Mouse (Mus musculus) adrenal gland, postnatal 4 days (tissue): Measurements from ENCODE around the gene Gne. TPM values are rescaled to one million over a fixed set of nuclear protein-coding genes. Genes with fewer than 3 reads are reported as not detected.
"Not testable (repeated sequence)": the region's sequence is repeated elsewhere in the genome, so short reads cannot be mapped to it uniquely, and the experiment has no call there.

Experiments
- DNase-seq, 2 experiments: peaks; one replicate each; pipeline ENCODE4 v3.0.0; 2021 to 2022; ENCODE audit warnings: low spot score in 2 of 2, mixed read lengths in 2 of 2
- total RNA-seq, 2 experiments: library from RNA; stranded (reverse); gene quantifications; 2 replicates each; pipeline ENCODE4 v1.2.3; 2021

The Gne gene
- total RNA-seq, 2 experiments from 2014 or later, result 34.8 to 48.5 TPM

DNA sequence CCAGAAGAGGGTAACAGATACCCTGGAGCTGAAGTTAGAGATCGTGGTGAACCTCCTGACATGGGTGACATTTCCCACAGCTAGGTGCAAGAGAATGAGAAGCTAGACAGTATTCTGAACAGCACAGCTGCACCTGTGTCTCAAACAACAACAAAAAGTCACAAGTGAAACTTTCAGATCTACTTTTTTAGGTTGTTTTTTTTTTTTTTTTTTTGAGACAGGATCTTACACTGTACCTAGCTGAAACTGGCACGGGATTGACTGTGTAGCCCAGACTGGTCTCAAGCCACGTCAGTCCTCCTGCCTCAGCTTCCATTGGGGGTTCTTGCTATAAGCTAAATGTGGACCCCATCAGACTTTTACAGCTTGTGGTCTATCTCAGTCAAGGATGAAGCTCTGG lies 10.2 kb downstream of the Gne start:
- DNase-seq, result no peak

GRCm38 (mm10) chr4:44072873-44073441 lies 11.0 kb downstream of the Gne start:
- no peak for DNase-seq

DNA sequence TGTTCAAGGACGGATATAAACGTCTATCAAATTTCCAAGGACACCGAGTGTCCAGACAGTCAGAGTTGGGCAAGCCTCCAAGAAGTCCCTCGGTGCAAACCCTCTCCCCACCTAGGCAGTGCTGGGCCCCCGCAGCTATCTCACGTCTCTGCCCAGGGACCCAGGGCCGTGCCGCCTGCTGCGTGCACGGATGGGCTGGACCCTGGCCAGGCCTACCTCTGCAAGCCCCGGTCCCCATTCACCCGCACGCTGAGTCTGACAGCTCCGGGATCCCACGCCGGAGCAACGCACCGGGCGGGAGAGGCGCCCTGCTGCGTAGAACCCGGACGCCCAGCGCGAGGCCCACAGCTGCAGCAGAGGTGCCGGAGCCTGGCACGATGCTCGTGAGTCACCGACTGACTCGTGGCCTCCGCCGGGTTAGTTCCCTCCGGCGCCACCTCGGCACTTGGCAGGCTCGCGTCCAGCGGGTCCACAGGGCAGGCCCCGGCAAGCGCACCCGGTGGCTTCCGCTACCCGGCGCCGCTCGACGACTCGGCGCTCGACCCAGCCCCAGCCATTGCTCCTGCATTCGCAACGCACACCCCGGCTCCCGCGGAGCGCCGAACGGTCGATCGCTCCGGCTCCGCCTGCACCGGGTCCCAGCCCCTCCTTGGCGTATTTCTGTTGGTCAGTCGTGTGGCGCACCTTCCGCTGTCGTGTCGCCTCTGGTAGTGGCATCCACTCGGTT lies 11.7 kb downstream of the Gne start:
- peak; percentile 80 to 83 for DNase-seq

DNA sequence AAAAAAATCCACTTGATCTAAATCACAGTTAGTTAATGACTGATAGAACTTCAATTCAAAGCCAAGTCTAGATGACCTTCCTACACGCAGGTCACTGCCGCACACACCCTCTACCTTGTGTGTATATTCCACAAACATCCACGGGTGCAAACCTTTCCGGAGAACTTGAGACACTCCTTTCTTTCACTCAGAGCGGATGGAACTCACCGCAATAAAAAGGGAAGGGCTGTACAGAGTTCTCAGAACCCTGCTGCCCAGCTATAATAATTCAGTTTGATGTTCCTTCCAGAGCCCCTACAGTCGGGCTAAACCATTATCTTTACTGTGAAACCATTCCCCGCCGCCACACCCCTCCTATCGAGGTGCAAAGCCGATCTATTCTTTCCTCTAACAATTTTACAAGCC lies 12.2 kb downstream of the Gne start:
- DNase-seq, result no peak

DNA sequence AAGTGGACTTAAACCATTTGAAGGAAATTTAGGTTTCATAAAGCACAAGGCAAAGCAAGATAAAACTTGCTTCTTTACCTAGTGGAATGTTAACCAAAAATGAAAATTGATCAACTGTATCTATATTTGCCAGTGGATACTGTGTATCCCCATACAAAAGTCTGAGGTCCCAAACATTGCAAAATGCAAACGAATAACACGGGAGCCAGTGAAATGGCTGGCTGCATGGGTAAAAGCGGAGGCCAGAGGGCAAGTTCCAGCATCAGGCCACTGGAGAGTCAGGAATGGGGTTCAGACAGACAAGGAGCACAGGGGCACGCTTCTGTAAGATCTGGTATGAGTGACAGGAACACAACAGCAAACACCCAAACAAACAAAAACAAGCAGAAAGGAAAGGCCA lies 13.3 kb downstream of the Gne start:
- no peak for DNase-seq

DNA sequence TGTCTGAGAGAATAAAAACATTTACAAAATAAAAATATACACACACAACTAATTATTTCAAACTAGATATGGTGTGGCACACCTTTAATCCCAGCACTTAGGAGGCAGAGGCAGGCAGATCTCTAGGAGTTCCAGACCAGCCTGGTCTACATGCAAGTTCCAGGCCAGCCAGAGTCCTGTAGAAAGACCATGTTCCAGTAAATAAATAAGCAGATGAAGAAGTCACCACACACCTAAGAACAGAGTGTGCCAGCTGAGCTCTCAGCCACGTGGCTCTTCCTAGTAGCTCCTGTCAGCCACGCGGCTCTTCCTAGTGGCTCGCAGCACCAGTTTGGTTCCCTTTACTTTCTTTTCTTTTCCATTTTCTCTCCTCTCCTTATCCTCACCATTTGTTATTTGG lies 14.6 kb downstream of the Gne start:
- no peak for DNase-seq

DNA sequence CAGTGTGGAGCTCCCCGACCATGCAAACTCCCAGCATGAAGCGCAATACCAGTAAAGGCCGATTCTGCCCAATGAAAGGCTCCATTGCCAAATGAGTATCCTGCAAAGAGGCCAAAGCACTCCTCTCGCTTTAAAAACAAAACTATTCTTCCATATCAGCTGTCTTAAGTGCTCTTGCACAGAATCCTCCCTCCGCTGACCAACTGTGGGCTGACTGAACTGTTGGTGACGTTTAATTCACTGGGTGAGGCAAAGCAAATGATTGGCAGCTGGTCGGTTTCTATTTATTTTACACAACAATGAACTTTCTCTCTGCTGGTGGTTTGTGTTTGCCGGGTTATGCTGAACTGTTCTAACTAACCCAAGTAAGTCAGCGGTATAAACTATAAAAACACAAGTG lies 15.2 kb downstream of the Gne start:
- DNase-seq, result no peak

DNA sequence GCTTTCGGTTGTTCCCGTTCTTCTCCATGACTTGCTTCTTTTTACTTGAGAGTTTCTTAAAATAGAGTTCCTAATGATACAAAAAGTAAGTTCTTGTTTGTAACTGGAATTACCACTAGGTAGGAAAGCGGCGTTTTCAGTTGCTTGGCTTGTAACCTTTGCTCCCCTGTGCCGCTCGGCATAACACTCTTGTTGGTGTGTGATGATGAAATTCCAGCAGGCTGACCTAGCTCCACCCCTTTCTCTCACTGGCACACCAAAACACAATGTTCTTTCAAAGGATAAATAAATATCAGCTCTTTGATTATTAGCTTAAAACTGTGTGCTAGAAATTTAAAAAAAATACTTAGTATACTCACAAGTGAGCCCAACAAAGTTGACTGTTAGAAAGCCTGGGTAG lies 17.1 kb downstream of the Gne start:
- no peak for DNase-seq

- peak; percentile 81 to 84 for DNase-seq
Observed at GRCm38 (mm10) chr4:44065355-44066025, 18.5 kb downstream of the Gne start.

DNA sequence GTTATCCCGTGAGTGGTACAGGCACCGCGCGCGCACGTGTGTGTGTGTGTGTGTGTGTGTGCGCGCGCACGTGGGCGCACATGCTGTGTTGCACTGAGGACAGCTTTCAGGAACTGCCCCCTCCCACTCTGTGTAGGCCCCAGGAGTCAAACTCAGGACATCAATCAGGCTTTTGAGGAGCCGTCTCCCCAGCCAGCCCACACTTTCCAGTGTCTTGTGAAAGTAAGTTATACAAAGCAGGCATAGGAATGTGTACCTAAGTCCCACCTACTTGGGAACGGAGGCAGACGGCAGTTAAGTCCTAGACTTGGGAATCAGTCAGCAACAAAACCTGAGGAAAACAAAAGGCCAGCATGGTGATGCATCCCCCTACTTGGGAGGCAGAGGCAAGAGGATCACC lies 21.2 kb downstream of the Gne start:
- DNase-seq, result no peak

GRCm38 (mm10) chr4:44062062-44062461 lies 21.9 kb downstream of the Gne start:
- DNase-seq, result no peak

DNA sequence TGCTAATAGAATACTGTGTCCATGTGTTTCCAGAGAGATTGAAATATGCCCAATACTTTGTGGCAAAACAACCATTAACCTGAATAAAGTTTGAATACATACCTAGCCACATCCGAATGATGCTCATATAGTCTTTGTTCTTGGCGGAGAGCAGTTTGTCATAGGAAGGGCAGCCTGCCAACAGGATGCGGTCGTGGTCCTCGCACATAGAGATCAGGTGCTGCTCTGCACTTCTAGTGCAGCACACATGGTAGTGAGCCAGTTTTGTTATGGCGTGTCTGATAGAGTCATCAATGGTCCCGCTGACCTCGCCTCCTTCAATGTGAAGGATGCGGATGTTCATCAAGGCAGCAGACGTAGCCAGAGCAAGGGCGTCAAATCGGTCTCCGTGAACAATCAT lies 24.3 kb downstream of the Gne start:
- no peak for DNase-seq

- DNase-seq, result no peak
Observed at GRCm38 (mm10) chr4:44049812-44050211, 34.2 kb downstream of the Gne start.

- DNase-seq, result no peak
Observed at GRCm38 (mm10) chr4:44046066-44046465, 37.9 kb downstream of the Gne start.

DNA sequence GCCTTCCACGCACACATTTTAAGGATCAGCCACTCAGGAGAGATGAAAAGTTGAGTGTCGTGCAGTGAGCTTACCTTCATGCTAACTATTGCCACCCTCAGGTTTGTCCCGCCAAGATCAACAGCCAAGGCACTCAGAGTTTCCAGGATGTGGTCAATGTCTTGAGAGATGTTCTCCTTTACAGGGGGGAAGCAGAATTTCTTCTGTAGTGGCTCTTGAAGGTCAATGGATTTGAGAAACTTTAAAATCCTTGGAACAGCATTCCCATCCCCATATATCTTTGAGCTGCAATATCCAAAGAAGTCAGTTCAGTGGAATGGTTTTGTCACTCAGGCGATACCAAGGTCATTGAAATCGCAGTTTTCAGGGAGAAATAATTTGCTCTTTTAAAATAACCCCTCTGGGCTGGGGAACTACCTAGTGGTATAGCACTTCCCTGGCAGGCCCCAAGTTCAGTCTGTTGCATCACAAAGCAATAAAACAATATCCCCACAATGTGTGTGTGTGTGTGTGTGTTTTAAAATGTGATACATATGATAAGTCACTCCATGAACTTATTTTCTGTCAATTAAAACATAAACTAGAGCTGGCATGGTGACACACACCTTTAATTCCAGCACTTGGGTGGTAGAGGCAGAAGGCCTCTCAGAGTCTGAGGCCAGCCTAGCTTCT lies 39.2 kb downstream of the Gne start:
- DNase-seq, result no peak

DNA sequence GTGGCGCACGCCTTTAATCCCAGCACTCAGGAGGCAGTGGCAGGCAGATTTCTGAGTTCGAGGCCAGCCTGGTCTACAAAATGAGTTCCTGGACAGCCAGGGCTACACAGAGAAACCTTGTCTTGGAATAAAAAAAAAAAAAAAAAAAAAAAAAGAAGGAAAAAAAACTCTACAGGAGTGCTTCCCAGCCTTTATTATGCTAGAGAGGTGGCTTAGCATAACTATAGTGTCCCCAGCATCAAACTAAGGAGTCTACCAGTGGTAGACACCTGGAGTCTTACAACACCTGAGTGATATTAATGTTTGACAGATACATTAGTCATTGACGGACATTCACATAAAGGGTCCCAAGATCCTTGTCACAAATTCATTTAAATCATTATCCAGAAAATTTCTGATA lies 40.8 kb downstream of the Gne start:
- not testable (repeated sequence) for DNase-seq

DNA sequence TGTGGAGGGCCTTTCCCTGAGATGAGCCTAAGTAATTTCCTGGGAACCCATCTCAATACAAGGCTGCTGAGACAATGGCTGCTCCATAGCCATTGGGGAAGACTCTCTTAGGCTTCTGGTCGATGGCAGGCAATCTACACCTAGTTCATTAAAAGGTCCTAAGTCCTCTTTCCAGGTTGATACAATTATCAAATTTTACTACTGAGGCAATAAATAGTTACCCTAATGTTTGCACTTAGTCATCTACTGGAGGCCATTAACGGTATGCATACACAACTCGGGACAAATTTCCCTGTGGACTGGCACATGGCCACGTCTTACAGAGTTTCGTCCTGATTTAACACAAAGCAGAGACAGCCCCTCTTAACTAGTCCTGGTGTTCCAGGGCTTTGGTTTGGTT lies 41.5 kb downstream of the Gne start:
- no peak for DNase-seq

DNA sequence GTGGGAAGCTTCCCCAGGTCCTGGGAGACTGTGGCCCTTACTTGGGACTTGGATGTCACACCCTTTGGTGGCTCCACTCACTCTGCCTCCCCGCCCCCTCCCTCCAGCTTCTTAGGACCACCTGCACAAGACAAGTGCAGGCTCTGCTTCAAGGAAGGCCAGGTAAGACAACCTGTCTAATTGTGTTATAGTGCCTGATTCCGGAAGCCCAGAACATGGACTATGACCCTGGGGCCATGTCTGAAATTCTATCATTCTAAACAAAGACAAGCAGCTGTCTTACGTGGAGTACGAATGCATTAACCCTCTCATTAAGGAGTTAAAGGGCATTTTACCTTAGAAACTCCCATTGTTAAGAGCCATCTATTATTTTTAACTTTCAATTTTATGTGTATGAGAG lies 43.2 kb downstream of the Gne start:
- no peak for DNase-seq

- DNase-seq, result no peak
Observed at GRCm38 (mm10) chr4:44036455-44036854, 47.5 kb downstream of the Gne start.

DNA sequence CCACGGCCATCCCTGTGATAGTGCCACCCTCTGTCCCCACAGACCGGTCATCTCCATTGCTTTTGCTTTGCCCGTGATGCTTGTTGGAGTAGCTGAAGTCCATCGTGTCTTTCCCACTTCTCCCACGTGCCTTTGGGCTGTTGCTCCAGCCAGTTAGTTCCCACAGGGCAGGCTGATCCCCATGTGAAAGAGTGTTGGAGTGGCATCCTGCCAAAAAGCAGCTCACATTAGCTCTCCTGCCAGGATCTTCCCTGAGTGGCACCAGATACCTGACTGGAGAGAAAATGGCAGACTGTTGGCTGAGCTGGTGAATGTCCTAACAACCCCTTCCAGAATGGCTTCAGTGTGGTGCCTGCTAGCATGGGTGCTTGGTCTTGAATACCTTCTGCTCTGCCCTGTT lies 52.5 kb downstream of the Gne start:
- no peak for DNase-seq

DNA sequence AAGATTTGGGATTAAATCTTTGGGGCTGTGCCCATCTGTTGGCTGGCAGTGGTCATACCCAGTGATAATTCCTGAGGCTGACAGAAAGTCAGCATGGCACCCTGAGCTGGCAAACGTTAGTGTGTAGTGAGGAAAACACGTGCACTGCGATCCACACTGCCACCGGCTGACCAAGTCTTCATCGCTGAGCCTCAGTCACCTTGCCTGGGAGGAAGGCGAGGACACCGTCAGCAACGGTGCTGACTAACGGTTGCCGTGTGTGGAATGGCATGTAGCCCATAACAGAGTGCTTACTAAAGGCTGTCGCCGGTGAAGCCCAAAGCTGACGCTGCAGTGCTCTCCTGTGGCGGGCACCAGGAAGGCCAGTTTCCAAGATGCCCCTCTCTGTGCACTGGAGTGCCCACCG lies 54.3 kb downstream of the Gne start:
- DNase-seq, result no peak
